Mouse (Mus musculus) right cerebral cortex, postnatal 10 days (tissue): Measurements from ENCODE around the gene Atp1b2.
"Not testable (repeated sequence)": the region's sequence is repeated elsewhere in the genome, so short reads cannot be mapped to it uniquely, and the experiment has no call there.

Experiments
- DNase-seq, 2 experiments: peaks; one replicate each; pipeline ENCODE4 v3.0.0; 2021; ENCODE audit warnings: low spot score in 2 of 2

Gene Atp1b2

DNA sequence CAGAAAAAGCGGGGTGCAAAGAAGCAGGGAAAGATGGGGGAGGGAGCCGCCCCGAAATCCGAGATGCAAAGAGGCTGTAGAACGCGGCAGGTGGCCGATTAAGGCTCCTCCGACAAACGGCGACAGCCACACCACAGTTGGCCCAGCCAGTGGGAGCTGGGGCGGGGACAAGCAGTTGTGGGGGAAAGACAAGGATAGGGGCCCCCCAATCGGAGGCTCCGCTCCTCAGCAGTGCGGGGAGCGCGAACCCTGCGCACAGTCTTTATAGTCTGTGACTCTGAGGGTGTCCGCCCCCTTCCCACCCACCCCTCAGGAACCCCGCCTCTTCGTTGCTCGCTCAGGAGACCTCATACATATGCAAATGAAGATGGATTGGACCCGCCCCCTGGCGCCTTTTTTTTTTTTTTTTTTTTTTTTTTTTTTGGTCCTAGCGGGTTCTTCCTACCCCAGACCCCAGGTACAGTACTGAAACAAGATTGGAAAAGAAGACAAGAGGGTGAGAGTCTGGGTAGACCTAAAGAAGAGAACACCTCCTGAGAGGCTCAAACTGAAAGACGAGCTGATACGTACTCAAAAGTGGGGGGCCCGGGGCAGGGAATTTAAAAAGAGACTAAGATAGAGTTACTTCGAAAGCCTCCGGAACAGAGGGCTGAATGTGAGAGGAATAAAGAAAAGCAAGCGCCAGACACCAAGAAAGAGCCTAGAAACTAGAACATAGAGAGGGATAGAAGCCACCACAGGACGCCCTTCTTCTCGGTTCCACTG, at the start of gene Atp1b2:
Atp1b2 (minus strand) TSS at position 217 of the 765 bp plus-strand sequence.
- peak; percentile 92 for DNase-seq

DNA sequence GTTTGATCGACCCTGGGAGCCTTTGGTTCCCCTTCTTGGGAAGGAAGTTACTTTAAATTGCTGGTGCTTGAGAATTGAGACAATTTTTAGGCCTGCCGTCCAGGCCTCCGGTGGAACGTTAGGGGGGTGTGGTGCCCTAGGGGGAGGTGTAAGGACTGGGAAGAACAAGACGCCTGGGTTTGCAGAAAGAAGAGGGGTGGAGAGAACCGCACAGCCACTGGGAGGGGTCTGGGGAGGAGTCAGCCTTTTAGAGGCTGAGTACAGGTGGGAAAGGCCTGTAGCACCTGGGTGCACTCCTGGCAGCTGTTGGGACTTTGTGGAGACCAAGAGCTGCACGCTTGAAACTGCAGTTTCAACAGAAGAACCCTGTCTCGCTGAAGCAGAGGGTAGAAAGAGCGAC, 49.0 kb upstream of the Atp1b2 start:
- no peak for DNase-seq

DNA sequence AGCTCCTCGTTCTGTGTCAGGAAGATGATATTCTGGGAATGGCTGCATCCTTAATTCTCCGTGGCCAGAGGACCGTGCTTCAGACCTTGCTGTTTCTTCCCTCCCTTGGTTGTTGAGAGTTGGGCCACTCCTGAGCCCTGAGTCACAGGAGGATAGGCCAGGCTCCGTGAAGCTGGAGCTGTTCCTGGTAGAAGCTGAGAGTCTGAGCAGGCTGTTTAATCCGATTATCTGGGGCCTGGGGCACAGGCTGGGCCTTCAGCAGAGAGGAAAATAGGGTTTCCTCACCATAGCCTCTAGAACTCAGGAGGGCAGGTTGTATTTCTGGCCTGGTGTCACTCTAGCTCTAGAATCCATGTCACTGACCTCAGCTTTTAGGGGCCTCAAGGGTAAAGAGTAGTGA, 47.7 kb upstream of the Atp1b2 start:
- no peak for DNase-seq

DNA sequence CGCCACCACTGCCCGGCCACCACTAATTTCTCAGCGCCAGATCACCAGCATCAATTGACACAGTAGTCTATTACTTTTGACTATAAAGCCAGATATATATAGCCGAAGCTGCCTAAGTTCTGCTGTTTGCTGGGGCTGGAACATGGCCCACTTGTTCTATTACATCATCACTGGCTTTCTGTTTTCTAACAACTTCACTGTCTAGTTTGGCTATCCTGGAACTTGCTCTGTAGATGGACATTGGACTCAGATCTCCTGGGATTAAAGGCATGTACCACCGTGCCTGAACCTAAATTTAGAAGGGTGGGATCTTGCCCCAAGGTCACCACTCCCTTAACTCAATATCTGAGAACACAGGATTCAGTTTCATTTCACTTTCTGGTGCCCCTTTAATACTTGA, 40.1 kb upstream of the Atp1b2 start:
- DNase-seq, result no peak

DNA sequence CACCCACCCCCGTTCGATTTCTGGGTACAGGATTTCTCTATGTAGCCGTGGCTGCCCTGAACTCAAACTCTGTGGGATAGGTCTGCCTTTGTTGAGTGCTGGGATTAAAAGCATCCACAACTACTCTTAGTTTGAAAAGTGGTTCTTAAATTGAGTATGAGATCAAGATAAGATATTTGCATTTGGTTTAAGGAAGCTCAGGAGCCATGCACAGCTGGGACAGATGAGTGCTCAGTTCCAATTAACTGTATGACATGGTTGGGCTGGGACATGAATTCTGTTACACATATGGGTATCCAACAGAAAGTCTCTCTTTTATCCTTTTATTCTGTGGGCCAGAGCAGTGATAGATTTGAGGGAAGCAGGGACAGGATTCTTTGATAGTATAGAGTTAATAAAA, 29.7 kb upstream of the Atp1b2 start:
- no peak for DNase-seq

DNA sequence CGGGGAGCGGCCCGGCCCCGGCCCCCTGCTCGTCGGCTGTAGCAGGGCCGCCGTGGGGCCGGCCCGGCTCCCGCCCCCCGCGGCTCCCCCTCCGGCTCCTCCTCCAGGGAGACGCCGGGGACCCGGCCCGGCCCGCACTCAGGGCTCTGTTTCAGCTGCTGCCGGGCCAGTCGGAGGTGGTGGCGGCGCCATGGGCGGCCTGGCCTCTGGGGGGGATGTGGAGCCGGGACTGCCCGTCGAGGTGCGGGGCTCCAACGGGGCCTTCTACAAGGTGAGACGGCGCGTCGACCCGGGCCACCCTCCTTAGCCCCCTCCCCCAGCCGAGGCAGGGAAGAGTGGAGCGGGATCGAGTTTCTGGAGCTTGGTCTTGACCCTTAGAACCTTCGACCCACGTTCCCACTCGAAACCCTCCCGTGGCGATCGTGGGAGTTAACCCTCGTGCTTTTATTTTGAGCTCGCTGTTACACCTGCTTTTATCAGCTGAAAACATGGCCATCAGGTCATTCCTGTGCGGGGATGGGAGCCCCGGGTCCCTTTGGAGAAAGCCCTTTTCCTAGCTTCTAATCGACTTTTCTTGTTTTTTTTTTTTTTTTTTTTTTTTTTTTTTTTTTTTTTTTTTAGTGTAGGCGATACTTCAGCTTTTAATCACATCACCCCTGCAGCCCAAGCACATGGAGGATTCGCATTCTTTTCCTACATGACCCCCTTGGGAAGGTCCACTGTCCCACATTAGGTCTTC, 27.6 kb upstream of the Atp1b2 start:
- DNase-seq, result peak; percentile 62 to 65

DNA sequence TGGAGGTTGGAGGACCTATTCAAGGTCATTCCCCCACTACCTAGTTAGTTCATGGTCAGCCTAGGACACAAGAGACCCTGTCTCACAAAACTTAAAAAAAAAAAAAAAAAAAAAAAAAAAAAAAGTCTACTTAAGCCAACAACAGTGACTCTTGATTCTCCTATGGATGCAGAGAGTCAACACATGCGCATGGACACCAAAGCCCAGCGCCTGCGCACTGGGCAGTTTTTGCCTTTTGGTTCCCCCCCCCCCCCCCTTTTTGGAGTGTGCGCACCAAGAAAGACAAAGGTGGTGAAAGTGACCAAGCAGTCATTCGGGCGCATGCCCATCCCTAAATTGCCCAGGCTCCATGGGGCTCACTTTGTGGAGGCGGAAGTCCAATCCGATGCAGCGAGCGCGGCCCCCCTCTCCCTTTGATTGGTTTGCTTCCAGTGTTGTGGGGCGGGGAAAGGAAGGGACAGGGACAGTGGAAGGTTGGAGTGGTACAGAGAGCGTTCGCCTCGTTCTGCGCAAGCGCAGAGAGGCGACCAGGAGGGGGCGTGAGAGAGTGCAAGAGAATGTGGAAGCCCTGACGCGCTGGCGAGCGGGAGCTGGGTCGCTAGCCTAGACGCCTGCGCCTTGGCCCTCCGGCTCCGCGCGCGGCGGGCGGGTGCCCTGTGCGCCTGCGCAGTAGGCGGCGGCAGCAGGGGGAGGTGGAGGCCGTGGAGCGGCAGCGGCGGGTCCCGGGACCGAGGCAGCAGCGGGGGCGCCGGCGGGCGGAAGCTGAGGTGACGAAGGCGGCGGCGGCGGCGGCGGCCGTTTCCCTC, 26.7 kb upstream of the Atp1b2 start, which contains the start of gene Fxr2:
Fxr2 (plus strand) TSS at position 707 of the 806 bp plus-strand sequence.
- peak; percentile 100 for DNase-seq

DNA sequence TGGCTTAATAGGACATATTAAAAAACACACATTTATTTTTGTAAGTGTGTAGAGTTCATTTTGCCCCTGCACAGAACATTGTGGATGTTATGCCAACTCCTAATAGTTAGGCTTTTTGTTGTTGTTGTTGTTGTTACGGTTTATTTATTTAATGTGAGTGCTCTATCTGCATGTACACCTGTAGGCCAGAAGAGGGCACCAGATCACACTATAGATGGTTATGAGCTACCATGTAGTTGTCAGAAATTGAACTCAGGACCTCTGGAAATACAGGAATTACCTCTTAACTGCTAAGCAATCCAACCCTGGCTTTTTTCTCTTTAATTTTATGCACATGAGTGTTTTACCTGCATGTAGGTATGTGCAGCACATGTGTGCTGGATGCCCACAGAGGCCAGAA, 24.1 kb upstream of the Atp1b2 start:
- DNase-seq, result no peak

DNA sequence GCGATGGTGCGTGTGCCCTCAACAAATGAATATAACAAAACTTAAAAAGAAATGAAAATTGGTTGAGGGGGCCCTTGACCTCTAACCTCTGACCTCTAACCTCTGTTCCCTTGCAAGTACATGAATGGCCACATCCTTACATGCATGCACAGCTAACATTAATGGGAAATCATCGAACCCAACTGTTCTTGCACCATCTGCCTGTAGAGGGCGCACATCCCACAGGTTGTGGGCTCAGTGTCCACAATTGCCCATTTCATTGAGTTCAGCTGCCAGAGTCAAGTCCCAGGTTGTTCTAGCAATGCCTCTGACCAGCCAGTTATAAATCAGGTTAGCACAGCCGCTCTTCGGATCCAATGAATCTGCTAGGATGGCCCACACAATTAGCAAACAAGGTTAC, 22.5 kb upstream of the Atp1b2 start:
- peak; percentile 75 to 77 for DNase-seq

DNA sequence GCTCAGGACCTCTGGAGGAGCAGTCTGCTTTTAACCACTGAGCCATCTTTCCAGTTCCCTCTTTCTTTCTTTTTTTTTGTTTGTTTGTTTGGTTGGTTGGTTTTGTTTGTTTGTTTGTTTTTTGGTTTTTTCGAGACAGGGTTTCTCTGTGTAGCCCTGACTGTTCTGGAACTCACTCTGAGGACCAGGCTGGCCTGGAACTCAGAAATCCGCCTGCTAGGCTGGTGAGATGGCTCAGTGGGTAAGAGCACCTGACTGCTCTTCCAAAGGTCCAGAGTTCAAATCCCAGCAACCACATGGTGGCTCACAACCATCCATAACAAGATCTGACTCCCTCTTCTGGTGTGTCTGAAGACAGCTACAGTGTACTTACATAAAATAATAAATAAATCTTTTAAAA, 18.6 kb upstream of the Atp1b2 start:
- DNase-seq, result not testable (repeated sequence)

DNA sequence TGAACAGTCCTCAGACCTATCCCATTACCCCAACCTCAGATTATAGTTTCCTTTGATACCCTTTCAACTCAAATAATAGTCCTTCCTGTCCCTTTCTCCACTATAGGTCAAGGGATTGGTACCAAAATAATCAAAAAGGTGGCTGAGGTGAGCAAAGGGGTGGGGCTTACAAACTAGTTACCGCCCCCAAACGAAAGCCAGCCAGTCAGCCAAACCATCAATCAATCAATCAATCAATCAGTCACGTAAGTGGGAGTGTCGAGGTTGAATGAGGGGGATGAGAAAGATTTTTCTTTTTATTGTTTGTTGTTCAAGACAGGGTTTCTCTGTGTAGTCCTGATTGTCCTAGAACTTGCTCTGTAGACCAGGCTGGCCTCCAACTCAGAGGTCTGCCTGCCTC, 17.3 kb upstream of the Atp1b2 start:
- DNase-seq, result no peak

DNA sequence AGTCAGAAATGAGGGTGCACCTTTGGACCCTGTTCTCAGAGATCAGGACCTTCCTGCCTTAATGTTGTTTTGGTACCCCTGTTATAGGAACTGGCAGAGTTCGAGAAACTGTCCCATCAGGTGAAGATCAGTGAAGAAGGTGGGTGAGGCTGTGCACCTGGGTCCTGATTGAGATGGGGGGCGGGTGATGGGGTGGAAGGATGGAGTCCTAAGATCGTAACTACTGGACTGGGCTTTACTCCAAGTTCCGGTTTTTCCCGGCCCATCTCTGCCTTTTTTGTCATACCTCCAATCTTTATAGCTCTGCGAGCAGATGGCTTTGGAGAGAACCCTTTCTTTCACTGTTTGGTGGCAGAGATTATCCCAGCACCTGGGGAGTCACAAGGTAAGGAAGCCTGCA, 16.7 kb upstream of the Atp1b2 start:
- DNase-seq, result peak in 1 of 2 experiments; percentile 43

DNA sequence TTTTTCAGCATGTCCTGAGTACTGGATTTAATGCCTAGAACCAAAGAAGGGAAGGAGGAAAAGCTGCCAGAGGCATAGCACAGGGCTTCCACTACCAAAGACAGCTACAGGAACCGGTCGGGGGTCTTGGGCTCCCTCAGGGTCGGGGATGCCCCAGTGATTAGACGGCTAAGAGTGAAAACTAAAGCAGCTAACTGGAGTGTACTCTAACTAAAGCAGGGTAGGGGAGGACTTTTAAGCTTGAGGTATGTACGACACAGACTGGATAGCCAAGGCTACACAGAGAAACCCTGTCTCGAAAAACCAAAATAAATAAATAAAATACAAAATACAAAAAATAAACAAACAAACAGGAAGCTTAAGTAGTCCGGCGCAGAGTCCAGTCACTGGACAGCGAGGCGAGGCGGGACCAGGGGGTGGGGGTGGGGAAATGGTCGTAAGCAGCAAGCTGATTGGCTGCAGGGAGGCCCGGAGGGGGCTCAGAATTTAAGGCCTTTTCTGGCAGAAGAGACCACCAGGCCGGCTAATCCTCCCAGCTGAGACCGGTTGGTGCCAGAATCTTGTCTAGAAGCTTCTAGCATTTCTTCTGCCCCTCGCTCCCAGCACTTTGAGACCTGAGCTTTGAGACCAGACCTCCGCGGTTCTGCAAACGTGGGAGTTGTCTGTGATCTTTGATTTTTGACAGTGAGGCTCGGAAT, 16.0 kb upstream of the Atp1b2 start, which contains the start of gene Sat2:
Sat2 (plus strand) TSS at position 454 of the 698 bp plus-strand sequence.
- DNase-seq, result peak; percentile 74 to 76

DNA sequence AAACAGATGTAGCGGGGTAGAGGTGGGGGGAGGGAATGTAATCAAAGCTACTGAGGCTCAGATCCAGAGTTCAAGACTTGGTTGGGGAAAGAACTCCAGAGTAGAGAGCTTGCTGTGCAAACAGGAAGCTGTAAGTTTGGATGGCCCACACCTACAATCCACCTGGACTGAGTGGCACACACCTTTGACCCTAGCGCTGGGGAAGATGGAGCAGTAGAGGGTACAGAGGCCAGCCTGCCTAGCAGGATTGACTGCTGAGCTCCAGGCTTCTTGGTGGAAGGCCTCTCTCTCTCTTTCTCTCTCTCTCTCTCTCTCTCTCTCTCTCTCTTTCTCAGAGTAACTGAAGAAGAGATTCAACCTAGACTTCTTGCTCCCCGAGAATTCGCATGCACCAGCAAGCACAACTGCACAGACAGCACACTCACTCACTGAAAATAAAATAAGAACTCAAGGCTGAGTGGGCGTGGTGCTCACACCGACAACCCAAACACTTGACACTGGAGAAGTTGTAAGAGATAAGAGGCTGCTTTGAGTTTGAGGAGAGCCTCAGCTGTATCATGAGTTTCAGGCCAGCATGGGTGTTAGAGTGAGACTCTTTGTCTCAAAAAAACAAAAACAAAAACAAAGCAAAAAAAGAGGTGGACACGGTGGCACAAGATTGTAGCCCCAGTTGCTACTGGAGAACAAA, 14.8 kb upstream of the Atp1b2 start:
- no peak for DNase-seq

DNA sequence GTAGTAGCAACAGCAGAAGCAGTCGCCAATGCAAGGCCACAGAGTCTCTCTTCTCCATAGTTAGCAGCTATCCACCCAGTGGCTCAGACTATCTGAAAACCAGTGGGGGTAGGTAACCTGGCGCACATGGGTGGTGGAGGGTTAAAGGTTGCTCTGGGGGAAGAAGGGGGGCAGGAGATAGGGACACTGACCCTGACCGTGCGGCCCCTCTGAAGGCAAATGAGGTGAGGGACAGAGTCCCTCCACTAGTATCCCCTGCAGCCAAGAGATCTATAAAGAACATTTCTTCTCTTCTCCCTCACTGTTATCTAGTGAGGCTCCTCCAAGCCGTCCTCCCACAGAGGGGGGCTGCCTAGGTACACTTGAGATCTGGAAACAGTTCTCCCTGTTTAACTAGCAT, 12.1 kb upstream of the Atp1b2 start, which contains the start of gene Shbg:
Shbg (minus strand) TSS at position 101 of the 400 bp plus-strand sequence.
- DNase-seq, result no peak

DNA sequence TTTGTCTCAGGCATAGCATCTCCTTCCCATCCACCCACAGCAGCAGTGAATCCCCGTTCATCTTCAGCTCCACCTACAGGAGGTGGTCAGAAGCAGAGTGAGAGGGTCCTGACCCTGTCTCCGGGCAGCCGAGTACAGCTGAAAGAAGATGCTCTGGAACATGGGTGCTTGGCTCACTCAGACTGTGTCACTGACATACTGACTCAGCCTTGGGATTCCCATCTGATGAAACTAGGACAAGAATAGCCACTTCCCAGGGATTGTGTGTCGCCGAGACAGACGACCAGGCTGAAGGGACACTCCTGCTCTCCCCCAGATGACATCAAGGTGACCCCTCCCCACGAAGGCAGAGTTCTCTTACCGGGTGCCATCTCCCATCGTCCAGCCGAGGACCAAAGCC, 11.0 kb upstream of the Atp1b2 start:
- DNase-seq, result no peak

DNA sequence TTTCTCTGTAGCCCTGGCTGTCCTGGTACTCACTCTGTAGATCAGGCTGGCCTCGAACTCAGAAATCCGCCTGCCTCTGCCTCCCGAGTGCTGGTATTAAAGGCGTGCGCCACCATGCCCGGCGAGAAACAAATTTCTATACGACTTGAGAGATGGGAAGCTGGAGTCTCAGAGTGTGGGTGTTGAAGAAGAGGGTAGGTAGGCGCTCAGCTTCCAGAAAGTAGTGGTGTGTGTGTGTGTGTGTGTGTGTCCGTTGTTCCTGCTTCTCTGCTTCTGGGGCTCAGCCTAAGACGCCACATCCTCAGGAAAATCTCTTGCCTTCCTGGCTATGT, 8.5 kb upstream of the Atp1b2 start:
- not testable (repeated sequence) for DNase-seq

DNA sequence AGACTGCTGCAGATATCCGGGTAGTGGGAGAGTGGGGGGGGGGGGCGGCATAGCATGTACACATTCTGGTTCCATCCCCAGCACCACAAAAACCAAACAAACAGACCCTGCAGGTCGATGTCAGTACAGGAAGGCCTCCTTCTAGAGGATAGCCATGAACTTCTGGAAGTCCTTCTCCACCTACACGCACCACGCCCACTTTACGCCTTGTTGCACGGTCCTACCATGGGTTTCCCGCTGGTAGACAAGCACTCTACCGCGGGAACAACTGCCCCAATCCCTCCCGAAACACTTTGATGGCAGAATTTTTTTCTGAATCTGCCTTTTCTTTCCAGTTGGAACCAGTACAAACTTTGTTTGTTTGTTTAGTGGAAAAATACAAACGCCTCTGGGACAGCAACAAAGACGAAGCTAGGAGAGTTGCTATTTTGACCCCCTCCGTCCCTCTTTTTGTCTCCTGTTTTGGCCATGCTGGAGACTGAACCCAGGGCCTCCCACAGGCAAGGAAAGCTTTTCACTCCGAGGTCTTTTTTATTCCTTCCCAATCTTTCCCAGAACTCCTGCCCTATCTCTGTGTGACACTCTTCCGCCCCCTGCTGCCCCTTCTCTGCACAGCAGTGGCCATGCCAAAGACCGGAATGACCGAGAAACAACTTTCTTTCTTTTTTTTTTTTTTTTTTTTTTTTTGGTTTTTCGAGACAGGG, 8.0 kb upstream of the Atp1b2 start:
- peak; percentile 80 to 86 for DNase-seq

DNA sequence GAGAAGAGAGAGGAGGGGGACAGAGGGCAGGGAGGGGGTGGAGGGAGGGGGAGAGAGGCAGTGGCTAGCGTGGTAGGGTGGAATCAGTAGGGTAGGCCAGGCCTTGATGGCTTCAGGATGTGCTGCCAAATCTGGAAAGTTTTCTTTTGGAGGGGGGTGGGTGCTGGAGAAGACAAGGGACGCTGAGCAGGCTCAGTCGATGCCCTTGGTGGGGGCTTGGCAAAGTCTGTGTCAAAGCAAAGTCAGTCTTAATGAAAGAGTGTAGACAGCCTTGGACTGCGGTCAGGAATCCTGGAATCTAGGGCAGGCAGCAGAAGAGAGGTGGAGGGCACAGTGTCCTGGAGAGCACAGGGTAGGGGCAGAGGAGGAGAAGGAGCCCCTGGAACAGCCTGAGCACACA, 5.2 kb upstream of the Atp1b2 start:
- DNase-seq, result peak; percentile 65 to 75

DNA sequence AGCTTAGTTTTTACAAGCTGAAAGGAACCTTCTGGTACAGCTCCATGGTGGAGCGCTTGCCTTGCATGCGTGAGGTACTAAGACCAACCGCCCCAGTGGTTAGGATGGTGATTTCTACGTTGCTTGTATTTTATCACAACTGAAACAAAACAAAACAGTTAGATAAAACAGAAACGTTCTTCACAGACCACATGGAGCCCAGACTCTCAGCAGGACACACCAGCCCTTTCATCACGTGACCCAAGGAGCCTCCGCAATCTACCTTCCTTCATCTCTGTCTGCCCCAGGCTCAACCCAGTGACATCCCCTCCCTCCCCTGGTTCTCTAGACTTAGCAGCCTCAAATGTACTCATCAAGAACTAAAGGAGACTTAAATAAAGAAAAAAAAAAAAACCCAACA, 3.7 kb upstream of the Atp1b2 start:
- no peak for DNase-seq
